Mouse (Mus musculus): Measurements from ENCODE around the gene Tor2a.
A peak's percentile ranks its signal among the peaks of the same experiment; 100 is the strongest.

Gene Tor2a

DNA sequence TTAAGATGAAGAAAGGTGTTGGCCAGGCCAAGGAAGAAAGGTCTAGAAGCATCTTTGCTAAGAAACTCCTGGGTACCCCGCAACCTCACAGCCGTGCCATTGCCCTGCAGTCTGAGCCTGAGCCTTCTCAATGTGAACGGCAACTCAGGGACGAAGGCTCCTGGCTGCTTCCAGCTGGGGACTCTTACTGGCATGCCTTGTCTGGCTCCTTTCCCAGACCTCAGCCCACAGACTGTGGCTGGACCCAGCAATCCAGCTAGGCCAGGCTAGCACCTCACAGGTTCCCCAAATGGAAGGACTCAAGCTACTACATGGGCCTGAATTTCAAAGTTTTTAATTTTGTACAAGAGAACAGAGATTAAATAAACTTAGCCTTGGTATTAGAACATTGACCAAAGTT, 4.8 kb downstream of the Tor2a start:
- DNase-seq (ENCODE audit: low spot score in 2 of 2) = no peak

DNA sequence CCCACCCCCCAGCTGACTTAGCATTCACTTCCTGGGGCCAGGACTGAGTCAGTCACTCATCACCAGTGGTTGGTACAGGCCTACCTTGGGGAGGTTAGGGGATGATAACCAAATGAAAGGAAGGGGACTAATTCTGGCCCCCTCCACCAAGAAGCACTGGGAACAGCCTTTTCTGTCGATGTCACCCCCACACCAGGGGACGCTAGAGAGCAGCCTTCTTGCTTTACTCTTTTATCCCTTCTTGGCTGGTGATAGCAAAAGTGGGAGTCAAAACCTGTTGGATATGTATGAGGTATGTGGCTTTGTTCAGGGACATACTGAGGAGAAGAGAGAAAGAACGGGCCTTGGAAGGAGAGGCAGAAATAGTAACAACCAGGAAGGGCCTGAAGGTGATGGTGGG, 6.3 kb downstream of the Tor2a start:
- DNase-seq (ENCODE audit: low spot score in 2 of 2) = no peak

DNA sequence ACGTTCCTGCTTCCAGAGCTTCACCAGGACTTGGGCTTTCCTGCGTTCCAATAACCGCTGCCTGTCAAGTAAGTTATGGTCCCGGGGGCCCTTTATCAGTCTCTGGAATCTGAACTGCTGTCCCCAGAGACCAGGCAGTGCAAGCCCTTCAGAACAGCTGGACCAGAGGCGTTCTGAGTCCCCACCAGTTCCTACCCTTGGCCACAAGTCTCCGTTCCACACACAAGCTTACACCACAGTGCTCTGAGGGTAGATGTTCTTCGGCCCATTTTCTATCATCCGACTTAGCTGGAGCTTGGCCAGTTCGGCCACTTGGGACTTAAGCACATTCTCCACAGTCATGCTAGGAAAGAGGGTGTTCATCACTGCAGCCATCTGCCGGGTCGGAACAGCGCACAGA, 10.2 kb downstream of the Tor2a start:
- DNase-seq (ENCODE audit: low spot score in 2 of 2) = no peak

DNA sequence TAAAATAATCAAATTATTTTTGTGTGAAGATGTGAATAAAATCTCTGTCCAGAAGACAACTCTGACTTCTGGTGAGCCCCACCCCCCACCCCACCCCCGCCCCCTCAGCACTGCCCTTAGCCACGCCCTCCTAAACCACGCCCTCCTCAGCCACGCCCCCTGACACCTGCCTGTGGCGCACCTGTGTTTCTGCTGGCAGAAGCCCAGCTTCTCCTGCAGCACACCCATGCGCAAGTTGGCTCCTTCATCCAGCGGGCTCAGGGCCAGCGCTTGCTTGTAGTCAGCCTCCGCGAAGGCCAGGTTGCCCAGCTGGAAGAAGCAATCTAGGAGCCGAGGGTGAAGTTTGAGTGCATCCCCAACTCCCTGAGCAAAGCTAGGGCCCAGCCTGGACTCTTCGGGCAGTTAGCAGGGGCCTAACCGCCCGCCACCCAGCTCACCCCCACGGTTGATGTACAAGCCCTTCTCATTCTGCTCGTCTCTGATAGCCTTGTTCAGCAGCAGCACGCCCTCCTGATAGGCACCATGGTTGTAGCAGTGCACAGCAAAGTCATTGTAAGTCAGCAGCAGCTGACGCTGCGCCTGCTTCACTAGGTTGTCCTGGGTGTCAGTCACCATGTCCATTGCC, 11.7 kb downstream of the Tor2a start:
- DNase-seq (ENCODE audit: low spot score in 2 of 2) = no peak

DNA sequence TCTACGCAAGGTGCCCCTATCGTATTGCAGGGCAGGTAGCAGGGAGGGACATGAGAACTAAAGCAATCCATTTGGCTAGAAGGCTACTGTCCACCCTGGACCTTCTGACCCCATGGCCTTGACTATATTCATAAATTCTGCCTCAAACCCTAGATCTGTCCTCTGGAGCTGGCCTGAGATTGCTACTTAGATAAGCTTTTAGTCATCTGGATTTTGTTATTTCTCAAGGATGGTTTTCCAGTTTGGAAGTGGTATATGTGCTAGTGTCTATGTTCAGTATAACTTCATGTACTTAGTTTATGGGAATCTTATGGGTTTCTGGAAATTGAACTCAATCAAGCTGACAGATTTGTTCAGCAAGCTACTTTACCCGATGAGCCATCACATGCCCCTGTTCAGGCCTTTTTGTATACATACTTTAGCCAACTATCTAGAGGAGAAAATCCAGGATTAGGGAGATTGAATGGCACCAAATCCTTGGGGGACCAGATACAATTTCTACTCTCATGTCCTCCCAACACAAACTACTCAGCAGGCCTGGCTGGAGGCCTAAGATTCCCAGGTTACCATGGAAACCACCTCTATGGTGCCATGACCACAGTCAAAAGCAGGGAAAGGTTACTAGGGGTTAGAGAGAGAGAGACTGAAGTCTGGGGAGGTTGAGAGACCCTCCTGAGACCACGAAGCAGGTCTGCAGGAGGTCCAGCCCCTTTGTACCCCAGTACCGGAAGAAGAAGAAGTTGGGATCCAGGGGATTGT, 12.5 kb downstream of the Tor2a start:
- no peak for DNase-seq (ENCODE audit: low spot score in 2 of 2)

DNA sequence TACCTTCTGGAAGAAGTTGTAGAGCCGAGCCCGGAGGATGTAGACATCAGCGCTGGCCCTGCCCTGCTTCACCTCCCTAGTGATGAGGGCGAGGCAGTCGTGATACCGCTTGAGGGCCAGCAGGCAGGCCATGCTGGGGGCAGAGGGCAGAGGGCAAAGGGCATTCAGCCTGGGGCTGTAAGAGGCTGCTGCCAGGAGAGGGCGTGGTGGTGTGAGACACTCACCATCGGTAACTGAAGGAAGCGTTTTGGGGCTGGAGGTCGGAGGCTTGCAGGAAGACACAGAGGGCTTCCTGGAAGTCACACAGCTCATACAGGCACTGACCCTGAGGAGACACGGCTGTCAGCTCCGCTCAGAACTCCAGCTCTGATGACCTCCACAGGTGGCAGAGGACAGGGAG, 14.9 kb downstream of the Tor2a start:
- no peak for DNase-seq (ENCODE audit: low spot score in 2 of 2)

DNA sequence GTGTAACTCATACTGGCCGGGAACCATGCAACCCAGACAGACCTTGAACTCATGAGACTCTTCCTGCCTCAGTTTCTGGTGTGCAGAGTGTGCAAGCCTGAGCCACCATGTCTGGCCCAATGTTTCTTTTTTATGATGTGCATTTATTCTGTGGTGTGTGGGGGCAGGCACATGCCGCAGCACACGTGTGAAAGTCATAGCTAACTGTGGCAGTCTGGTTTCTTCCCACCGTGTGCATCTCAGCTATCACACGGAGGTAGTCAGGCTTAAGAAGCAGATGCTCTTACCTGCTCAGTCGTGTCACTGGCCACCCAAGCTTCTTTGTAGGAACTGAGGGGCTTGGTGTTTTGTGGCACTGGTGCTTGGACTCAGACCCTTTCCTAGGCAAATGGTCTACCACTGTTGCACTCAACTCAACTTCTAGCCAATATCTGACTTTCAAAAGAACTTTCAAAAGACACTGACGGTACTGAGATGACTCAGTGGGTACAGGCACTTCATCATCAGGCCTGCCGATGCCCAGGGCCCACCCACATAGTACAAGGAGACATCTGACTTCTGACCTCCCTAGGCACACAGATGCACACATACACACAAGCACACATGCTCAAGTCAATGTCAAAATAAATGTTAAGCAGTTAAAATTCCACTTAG, 15.7 kb downstream of the Tor2a start:
- no peak for DNase-seq (ENCODE audit: low spot score in 2 of 2)

DNA sequence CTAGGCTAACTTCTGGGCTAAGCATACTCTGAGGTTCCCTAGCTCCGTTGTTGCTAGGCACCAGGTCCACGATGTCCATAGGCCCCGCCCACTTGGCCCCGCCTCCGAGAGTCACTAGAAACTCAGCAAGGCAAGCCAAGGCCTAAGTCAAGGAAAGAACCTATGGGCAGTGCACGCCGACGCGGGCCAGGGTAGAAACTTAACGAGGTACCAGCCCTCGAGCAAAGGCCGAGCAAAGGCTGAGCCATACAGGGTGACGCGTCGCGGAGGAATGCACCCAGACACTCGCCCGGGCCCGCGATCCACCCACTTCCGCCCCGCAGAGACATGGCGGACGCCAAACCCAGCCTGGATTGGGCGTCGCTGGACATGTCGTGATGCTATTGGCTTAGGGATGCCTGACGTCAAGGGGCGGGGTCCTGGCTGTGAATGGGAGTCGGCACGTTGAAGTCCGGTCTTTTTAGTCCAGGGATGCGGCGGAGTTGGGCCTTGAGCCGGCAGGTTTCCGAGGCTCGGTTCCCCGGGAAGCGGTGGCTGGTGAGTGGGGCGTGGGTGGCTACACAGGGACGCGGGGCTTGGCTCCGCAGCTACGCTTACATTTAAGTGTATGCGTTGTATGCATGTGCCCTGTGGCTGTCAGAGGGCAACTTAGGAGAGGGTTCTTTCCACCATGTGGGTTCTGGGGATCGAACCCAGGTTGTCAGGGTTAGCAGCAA, 18.5 kb downstream of the Tor2a start, which contains the start of the genes Ttc16 and Ptrh1:
TSS of gene Ttc16 (minus strand) at position 275 of the 716 bp plus-strand sequence.
TSS of gene Ptrh1 (plus strand) at position 428 of the 716 bp plus-strand sequence.
- peak; percentile 98 to 99 for DNase-seq (ENCODE audit: low spot score in 2 of 2)

DNA sequence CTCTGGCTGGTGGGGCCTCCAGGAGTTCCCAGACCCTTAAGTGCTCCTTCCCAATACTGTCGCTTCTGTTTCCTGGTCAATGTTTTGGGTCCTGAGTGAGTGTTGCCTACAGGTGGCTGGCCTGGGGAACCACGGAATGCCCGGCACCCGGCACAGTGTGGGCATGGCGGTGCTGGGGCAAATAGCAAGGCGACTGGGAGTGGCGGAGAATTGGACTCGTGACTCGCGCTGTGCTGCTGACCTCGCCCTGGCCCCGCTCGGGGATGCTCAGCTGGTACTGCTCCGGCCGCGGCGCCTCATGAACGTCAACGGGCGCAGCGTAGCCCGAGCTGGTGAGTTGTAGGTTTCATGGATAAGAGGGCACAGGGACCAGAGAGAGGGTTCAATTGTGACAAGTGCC, 19.2 kb downstream of the Tor2a start:
- no peak for DNase-seq (ENCODE audit: low spot score in 2 of 2)

DNA sequence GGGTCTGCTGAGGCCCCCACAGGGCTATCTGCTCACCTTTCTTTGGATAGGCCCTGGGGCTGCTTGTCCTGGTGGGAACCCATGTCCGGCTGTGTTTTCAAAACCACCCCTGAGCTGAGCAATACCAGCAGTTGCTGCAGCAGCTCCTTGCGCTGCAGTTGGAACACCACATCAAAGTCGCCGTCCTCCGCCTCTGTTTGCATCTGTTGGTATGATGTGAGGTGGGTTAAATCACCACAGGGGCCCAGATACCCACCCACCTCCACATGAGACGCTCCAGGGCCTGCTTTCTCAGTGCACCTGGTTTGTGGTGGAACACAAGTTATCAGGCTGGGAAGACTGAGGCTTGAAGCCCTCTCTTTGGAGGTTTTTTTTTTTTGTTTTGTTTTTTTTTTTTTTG, 21.0 kb downstream of the Tor2a start:
- DNase-seq (ENCODE audit: low spot score in 2 of 2) = no peak

DNA sequence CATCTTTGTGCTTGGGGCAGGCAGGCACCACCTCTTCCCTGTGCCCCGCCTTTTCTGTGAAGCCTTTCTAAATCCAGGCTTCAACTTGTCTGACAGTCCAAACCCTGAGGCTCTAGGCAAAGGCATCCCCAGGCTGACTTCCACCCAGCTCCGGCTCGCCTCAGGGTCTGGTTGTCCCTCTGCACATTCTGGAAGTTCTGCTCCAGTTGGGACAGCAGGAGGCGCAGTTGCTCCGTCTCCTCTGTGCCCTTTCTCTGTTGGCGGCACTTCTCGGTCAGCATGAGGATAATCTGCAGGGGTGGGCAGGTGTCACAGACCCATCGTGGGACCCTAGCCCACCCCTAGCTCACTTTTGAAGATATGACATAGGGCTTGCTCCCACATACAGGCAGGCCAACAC, 22.1 kb downstream of the Tor2a start:
- peak; percentile 55 to 68 for DNase-seq (ENCODE audit: low spot score in 2 of 2)

DNA sequence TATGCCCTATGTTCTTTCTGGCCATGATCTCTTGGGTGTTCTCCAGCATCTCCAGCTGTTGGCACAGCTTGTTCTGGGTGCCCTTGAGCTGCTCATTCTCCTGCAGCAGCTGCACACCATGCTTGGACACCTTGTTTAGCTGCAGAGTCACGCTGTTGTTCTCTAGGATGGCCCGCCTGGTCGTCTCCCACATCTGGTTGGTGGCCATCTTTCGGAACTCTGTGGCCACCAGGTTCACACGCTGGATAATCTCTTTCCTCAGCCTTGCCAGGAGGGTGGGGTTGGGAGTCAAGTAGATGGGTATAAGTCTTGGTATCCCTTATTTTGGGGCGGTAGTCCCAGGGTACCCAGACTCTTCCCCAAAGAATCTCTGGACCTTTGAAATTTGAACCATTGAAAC, 22.7 kb downstream of the Tor2a start:
- no peak for DNase-seq (ENCODE audit: low spot score in 2 of 2)

DNA sequence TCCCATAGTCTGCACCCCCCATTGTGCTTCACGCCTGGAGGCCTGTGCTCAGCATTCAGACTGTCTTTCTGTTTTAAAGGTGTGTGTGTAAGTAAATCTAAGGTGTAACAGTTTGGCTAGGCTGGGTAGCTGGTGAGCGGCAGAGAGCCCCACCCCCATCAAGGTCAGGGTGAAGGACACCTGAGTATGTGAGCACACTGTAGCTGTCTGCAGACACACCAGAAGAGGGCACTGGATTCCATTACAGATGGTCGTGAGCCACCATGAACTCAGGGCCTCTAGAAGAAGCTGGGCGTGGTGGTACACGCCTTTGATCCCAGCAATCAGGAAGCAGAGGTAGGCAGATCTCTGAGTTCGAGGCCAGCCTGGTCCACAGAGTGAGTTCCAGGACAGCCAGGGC, 24.7 kb downstream of the Tor2a start:
- DNase-seq (ENCODE audit: low spot score in 2 of 2) = no peak

DNA sequence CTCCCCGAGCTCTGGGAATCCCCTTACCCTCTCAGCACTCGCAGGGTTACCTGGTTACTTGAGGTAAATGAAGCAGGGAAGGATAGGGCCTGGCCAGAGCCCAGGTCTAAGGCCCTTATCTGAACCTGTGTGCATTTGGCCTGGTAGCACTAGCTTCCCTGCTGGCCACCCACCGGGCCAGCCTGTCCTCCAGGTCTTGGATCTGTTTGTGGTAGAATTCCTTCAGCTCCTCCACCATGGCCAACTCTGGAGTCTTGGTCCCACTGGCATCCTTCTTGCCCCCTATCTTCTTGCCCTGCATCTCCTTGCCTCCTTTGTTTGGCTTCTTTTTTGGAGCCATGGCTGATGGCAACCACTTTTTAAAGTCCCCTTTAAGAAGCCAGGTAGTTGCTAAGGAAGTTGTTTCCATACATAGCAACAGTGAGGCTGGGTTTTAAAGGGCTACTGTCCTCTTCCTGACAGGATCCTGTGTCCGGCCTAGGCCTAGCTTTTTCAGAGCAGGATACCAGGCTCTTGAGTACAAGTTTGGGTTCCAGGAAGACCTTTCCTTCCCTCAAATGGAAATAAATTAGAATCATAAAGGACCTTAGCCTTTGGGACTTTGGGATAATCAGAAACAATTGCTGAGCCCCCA, 27.1 kb downstream of the Tor2a start, which contains the start of gene Cfap157:
TSS of gene Cfap157 (minus strand) at position 381 of the 634 bp plus-strand sequence.
- DNase-seq (ENCODE audit: low spot score in 2 of 2) = no peak

DNA sequence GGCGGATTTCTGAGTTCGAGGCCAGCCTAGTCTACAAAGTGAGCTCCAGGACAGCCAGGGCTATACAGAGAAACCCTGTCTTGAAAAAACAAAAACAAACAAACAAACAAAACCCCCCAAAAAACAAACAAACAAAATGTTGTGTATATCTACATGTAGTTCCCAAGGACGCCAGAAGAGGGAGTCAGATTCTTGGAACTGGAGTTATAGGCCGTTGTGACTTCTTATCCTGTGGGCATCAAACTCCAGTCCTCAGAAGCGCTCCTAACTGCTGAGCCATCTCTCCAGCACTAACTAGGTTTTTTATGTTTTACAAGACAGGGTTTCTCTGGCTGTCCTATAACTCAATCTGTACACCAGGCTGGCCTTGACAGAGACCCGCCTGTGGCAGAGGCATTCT, 30.1 kb downstream of the Tor2a start:
- no peak for DNase-seq (ENCODE audit: low spot score in 2 of 2)

DNA sequence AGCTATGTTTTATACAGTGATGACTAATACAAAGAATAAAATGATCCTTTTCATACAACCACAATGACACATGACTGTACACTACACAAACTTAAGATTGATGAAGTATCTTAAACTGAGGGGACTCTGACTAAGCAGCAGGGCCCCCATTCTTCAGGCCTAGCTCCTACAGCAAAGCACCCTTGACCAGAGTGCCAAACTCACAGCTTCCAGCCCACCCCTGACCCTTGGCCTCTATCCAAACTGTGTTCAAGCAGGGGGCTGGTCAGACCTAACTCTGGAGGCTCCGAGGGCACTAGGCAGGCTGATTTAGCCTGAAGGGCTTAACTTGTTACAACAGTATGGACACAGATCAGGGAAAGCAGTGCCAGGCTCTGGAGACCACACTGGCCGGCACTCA, 31.5 kb downstream of the Tor2a start:
- DNase-seq (ENCODE audit: low spot score in 2 of 2) = no peak

DNA sequence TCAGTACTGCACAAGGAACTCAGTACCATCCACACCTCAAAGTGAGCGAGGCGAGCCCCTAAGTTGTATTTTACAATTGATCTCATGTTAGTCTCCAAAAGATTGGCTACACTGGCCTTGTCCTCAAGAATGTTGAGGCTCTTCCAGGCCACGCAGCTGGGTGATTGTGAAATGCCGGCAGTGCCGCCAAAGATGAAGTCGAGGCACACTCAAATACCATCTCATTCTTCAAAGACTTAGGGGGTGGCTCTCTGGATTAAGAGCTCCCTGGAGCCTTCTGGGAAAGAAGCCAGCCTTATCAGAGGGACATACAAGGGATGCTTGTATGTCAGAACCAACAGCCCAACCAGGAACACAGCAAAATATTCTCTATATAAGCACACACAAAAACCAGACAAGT, 34.3 kb downstream of the Tor2a start:
- peak in 1 of 2 experiments; percentile 70 for DNase-seq (ENCODE audit: low spot score in 2 of 2)

DNA sequence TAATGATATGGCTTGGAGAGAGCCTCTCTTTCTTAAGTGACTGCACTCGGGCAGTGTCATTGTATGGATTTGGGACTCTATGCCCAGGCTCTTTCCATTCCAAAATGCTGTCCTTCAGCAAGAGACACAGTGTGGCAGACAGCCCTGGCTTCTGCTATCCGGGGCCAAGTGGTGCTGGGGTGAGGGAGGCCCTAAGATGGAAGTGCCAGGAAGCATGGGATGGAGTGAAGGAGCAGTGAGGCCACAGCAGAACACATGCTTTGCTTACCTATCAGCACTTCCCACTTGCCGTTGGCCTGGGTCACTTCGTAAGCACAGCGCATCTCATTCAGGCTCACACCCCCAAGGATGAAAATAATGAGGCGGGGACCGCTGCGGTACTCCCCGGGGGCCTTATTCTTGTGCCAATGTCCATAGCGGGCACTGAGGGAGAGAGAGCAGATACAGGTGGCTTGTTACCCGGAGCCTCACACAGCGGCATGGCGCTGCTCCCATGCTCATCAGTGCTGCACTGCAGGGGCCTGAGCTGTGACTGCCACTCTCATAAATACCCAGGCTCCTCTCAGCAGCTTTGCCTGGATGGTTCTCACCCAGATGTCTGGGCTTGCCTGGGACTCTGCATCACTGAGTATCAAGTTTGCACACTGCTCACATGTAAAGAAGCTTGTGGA, 38.8 kb downstream of the Tor2a start:
- DNase-seq (ENCODE audit: low spot score in 2 of 2) = no peak

DNA sequence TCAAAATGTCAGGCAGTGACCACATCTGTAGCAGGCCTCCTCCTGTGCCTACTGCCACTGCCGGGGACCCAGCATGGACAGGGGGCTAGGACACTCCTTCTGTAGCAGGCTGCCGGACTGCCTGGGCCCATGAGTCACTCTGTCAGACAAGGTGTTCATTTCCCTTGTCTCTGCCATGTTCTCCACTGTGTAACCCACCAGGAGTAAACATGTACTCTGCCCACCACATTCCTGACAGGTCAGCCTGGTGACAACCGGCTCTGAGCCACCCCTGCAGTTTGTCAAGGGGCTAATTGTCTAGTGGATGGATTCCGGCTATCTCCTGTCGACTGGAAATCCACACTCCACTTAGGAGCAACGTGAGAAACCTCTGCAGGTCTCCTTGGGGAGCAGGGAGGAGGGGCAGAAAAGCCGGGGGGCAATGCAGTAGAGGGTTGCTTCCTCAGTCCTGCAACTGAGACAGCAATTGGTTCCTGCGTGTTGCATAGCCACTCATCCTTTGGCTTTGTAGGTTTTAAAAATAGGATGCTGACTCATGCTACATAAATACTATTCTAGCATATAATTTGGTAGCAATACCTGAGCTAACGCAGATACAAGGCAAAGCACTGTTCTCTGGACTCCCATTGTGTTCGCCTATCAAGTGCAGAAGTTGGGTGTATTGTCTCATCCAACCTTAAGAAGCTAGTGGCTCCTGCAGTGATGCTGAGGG, 41.4 kb downstream of the Tor2a start:
- no peak for DNase-seq (ENCODE audit: low spot score in 2 of 2)

DNA sequence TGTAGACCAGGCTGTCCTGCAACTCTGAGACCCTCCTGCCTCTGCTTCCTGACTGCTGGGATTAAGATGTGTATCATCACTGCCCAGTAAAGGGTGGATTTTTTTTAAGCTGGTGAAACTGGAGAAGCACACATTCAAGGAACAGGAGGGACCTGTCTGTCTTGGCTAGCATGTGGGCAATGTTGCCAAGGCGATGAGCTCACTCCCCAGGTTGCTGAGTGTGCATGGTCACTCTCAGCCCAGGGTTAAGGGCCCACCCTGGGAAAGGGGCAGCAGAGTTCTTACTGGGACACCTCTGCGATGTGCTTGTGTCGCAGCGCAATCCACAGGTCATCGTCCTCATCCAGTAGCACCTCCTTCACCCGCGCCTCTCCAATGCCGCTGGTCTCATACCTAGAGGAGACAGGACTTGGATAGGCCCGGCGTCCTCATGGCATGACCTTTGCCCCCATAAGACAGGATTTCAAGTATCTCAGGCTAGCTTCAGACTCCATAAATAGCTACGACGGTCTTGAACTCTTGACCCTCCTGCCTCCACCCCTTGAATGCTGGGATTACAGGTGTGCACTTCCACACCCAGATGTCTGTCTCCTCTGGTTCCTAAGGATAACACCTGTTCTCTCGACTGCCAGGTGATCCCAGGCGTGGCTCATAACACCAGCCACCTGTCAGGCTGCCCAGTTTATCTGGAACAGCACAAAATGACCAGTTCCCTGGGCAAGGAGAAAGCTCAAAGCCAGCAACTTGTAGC, 52.0 kb downstream of the Tor2a start:
- no peak for DNase-seq (ENCODE audit: low spot score in 2 of 2)

All from urinary bladder, postnatal 36 days (tissue).